ENCODE assay signal across 10 mouse cellular contexts in genomic region chr16:10447781-10448180, GRCm38 (mm10). TPM values are rescaled to one million over a fixed set of nuclear protein-coding genes. Genes with fewer than 3 reads are reported as not detected.
DNase-seq lines count a peak whose midpoint lies in the region; ATAC-seq and TF ChIP-seq lines count a peak whose summit lies in the region.
"Had no signal": no experiment of that assay in that cellular context is flagged by ENCODE, and none has a peak within 500 bp of the region (broad histone marks: within the 10 kb centered on the region; RNA-seq: fewer than 3 reads in every experiment).

No protein-coding gene starts in this region.

- peak overlapping the region; percentile 42 for H3K4me3 ChIP-seq in heart, embryonic 11.5 days (ENCODE audit: low read depth, low read length)
- peak overlapping the region; percentile 78 for H3K4me3 ChIP-seq in E14TG2a.4 (replicated peaks; ENCODE audit: low read length)
- peak overlapping the region; percentile 60 for H3K4me3 ChIP-seq in forebrain, postnatal 0 days (ENCODE audit: low read depth, low read length)

- intact Hi-C loops in heart, postnatal 25 days (cut with DNase I): no loop called here

- H3K36me3 ChIP-seq in heart, embryonic 11.5 days (ENCODE audit: control insufficient read depth, insufficient read depth, low read length): no peaks in the 10 kb centered on the region
- no peaks in the 10 kb centered on the region for H3K36me3 ChIP-seq in E14TG2a.4 (ENCODE audit: insufficient read depth, low read length)
- H3K36me3 ChIP-seq in forebrain, postnatal 0 days (ENCODE audit: insufficient read depth): no peaks in the 10 kb centered on the region

- H3K9me3 ChIP-seq in heart, embryonic 11.5 days (replicated peaks; ENCODE audit: control insufficient read depth, low read length): no peaks in the 10 kb centered on the region
- no peaks in the 10 kb centered on the region for H3K9me3 ChIP-seq in E14TG2a.4 (ENCODE audit: low read length)
- no peaks in the 10 kb centered on the region for H3K9me3 ChIP-seq in forebrain, postnatal 0 days (ENCODE audit: low read length)

- no peak for DNase-seq in heart, postnatal 25 days (ENCODE audit: low spot score)
- no peak for DNase-seq in forebrain, postnatal 0 days
- DNase-seq in right cerebral cortex, postnatal 36 days (ENCODE audit: low spot score in 2 of 2): no peak
- no peak for DNase-seq in c-Kit-positive CD71-positive TER-119-positive erythroid progenitor cells, embryonic 14.5 days (ENCODE audit: low spot score)
- DNase-seq in Muller cell, postnatal 12 days (ENCODE audit: inconsistent ontology term): no peak
- DNase-seq: kidney, adult 18-20 months; thymus, postnatal 25 days had no signal

- H3K4me1 ChIP-seq in heart, embryonic 11.5 days (ENCODE audit: control insufficient read depth, insufficient read depth, low read length): 0 out of 2 replicates have a peak, but pooled peaks cover 5% of the 10 kb centered on the region
- H3K4me1 ChIP-seq in E14TG2a.4 (replicated peaks; ENCODE audit: low read depth, low read length): peaks cover 26% of the 10 kb centered on the region
- peaks cover 14% of the 10 kb centered on the region for H3K4me1 ChIP-seq in forebrain, postnatal 0 days (ENCODE audit: insufficient read depth)

- no peak for ATAC-seq in heart, embryonic 11.5 days (replicated peaks; ENCODE audit: insufficient number of reproducible peaks, low FRiP score, low TSS enrichment)
- no peak for ATAC-seq in forebrain, postnatal 0 days
- ATAC-seq in megakaryocyte progenitor cell, adult 5-6 weeks (replicated peaks; ENCODE audit: poor library complexity): peak; percentile 47

- no peak overlapping the region for H3K27ac ChIP-seq in heart, embryonic 11.5 days (ENCODE audit: low read depth, low read length)
- no peak overlapping the region for H3K27ac ChIP-seq in forebrain, postnatal 0 days (ENCODE audit: low read depth, low read length)

- TF ChIP-seq CTCF in E14TG2a.4 (conservative IDR thresholded peaks at IDR 0.05; ENCODE audit: low read length): no peak
- TF ChIP-seq CTCF in forebrain, postnatal 0 days (IDR thresholded peaks at IDR 0.05; ENCODE audit: low read depth): no peak

- H3K27me3 ChIP-seq in heart, embryonic 11.5 days (ENCODE audit: control insufficient read depth, insufficient read depth, low read length): no peaks in the 10 kb centered on the region
- H3K27me3 ChIP-seq in E14TG2a.4 (ENCODE audit: insufficient read depth, low read length): 0 out of 2 replicates have a peak, but pooled peaks cover 2% of the 10 kb centered on the region
- no peaks in the 10 kb centered on the region for H3K27me3 ChIP-seq in forebrain, postnatal 0 days (ENCODE audit: insufficient read depth, low read length)

- WGBS in heart, embryonic 11.5 days (ENCODE audit: insufficient replicate concordance): 65% methylated on average over 2 of the region's 2 CpGs
- WGBS in forebrain, postnatal 0 days: 68% methylated on average over 2 of the region's 2 CpGs

- H3K9ac ChIP-seq in heart, embryonic 11.5 days (ENCODE audit: low read depth, low read length): peak overlapping the region; percentile 65
- peak overlapping the region; percentile 82 for H3K9ac ChIP-seq in forebrain, postnatal 0 days

- peak overlapping the region; percentile 67 for H3K4me2 ChIP-seq in heart, embryonic 11.5 days
- peak overlapping the region; percentile 81 for H3K4me2 ChIP-seq in forebrain, postnatal 0 days (ENCODE audit: low read depth)

RNA-seq across cellular contexts. Expression of gene Tvp23a, which starts 0.6 kb away (rescaled TPM):
- polyA plus RNA-seq in heart, embryonic 11.5 days (2014; fragmentation: Nextera tagmentation; extraction: Ambion mirVana): 4.5 and 6.3 TPM in 2 replicates
- total RNA-seq in heart, postnatal 25 days (2021): under 1 TPM; 0.23 to 0.31 TPM
- 61.9 and 78.1 TPM in 2 replicates for total RNA-seq in forebrain, postnatal 0 days (2014; rRNA removed)
- polyA plus RNA-seq in forebrain, postnatal 0 days (2015; fragmentation: Nextera tagmentation; extraction: Ambion mirVana): 37.6 and 46.3 TPM in 2 replicates
- not detected in 2 replicates for total RNA-seq in megakaryocyte progenitor cell, adult 5-6 weeks (2015)
- 0.03 TPM in 1 of 2 replicates, not detected in the other for total RNA-seq in megakaryocyte progenitor cell, adult 5-6 weeks (2017)

RNA-seq across cellular contexts. Expression of gene Ciita, which starts 32.1 kb away (rescaled TPM):
- 0.19 and 0.35 TPM in 2 replicates for polyA plus RNA-seq in heart, embryonic 11.5 days (2014; fragmentation: Nextera tagmentation; extraction: Ambion mirVana)
- under 1 TPM; 0.52 to 0.64 TPM for total RNA-seq in heart, postnatal 25 days (2021)
- total RNA-seq in forebrain, postnatal 0 days (2014; rRNA removed): not detected in 2 replicates
- polyA plus RNA-seq in forebrain, postnatal 0 days (2015; fragmentation: Nextera tagmentation; extraction: Ambion mirVana): 0.06 and 0.10 TPM in 2 replicates
- total RNA-seq in megakaryocyte progenitor cell, adult 5-6 weeks (2015): 0.20 and 0.54 TPM in 2 replicates
- 0.14 and 1.1 TPM in 2 replicates for total RNA-seq in megakaryocyte progenitor cell, adult 5-6 weeks (2017)

RNA-seq across cellular contexts. Expression of gene Nubp1, which starts 36.0 kb away (rescaled TPM):
- polyA plus RNA-seq in heart, embryonic 11.5 days (2014; fragmentation: Nextera tagmentation; extraction: Ambion mirVana): 47.2 and 49.8 TPM in 2 replicates
- 10 to 100 TPM in 1 of 2 experiments, 1 to 10 TPM in 1; 9.4 to 10.5 TPM for total RNA-seq in heart, postnatal 25 days (2021)
- 32.1 and 34.5 TPM in 2 replicates for total RNA-seq in forebrain, postnatal 0 days (2014; rRNA removed)
- polyA plus RNA-seq in forebrain, postnatal 0 days (2015; fragmentation: Nextera tagmentation; extraction: Ambion mirVana): 25.7 and 32.2 TPM in 2 replicates
- total RNA-seq in megakaryocyte progenitor cell, adult 5-6 weeks (2015): 35.9 and 40.7 TPM in 2 replicates
- 41.5 and 48.7 TPM in 2 replicates for total RNA-seq in megakaryocyte progenitor cell, adult 5-6 weeks (2017)

RNA-seq across cellular contexts. Expression of gene Tekt5, which starts 52.5 kb away (rescaled TPM):
- polyA plus RNA-seq in heart, embryonic 11.5 days (2014; fragmentation: Nextera tagmentation; extraction: Ambion mirVana): 0.17 and 0.23 TPM in 2 replicates
- not detected for total RNA-seq in heart, postnatal 25 days (2021)
- 3.9 and 5.4 TPM in 2 replicates for total RNA-seq in forebrain, postnatal 0 days (2014; rRNA removed)
- polyA plus RNA-seq in forebrain, postnatal 0 days (2015; fragmentation: Nextera tagmentation; extraction: Ambion mirVana): 8.7 and 11.8 TPM in 2 replicates
- total RNA-seq in megakaryocyte progenitor cell, adult 5-6 weeks (2015): 0.10 TPM in 1 of 2 replicates, not detected in the other
- 0.27 TPM in 1 of 2 replicates, not detected in the other for total RNA-seq in megakaryocyte progenitor cell, adult 5-6 weeks (2017)

Comparison
In these comparisons a context has a peak if more than half of its experiments do, and no peak if none do; other contexts are left out.
1. RNA of gene Tvp23a, which starts 0.6 kb away (total RNA-seq): 61.9 to 78.1 TPM in forebrain, postnatal 0 days; 0.23 to 0.31 TPM in heart, postnatal 25 days and 0.03 TPM in megakaryocyte progenitor cell, adult 5-6 weeks; every median in the first group is over 10 times any median in the second.
2. Peak in every context shown above with its lines, with median percentiles within 50 percentile points of each other: H3K4me3 ChIP-seq.